Mouse (Mus musculus): Measurements from ENCODE around the gene Slc39a11. TPM values are rescaled to one million over a fixed set of nuclear protein-coding genes. Genes with fewer than 3 reads are reported as not detected.
A peak's percentile ranks its signal among the peaks of the same experiment; 100 is the strongest.

The Slc39a11 gene
- polyA plus RNA-seq, 1 experiment from 2014 or later: 20.1 TPM

GRCm38 (mm10) chr11:113352085-113352815 is 297.6 kb downstream of the Slc39a11 start:
- Histone ChIP-seq H3K36me3 (ENCODE audit: control insufficient read depth, insufficient read depth, low read length) (no peaks in the 10 kb centered on the region), H3K4me2 (replicated peaks; ENCODE audit: low read depth, low read length) (no peak overlapping the region), H3K27ac (ENCODE audit: low read depth, low read length) (0 out of 2 replicates have a peak overlapping the region, but pooled peaks have one; percentile 17), H3K4me1 (replicated peaks; ENCODE audit: control insufficient read depth, insufficient read depth, low read length) (no peaks in the 10 kb centered on the region), H3K27me3 (ENCODE audit: control insufficient read depth, insufficient read depth, low read length) (no peaks in the 10 kb centered on the region), H3K9ac (ENCODE audit: low read depth, low read length) (no peak overlapping the region), H3K9me3 (ENCODE audit: control insufficient read depth, low read length) (peaks cover 5% of the 10 kb centered on the region; the same call in 1 of the 2 replicates), H3K4me3 (ENCODE audit: low read depth, low read length) (no peak overlapping the region)
- ATAC-seq (ENCODE audit: low FRiP score) (0 out of 2 replicates have a peak, but pooled peaks have one; percentile 26), DNase-seq (ENCODE audit: low spot score) (peak; percentile 21)
- WGBS: 43% methylated on average over 12 of the region's 12 CpGs

- Histone ChIP-seq H3K27ac (ENCODE audit: low read depth, low read length) (no peak overlapping the region), H3K36me3 (ENCODE audit: control insufficient read depth, insufficient read depth, low read length) (no peaks in the 10 kb centered on the region), H3K9ac (ENCODE audit: low read depth, low read length) (no peak overlapping the region), H3K9me3 (ENCODE audit: control insufficient read depth, low read length) (peaks cover 5% of the 10 kb centered on the region; the same call in 1 of the 2 replicates), H3K4me2 (replicated peaks; ENCODE audit: low read depth, low read length) (no peak overlapping the region), H3K27me3 (ENCODE audit: control insufficient read depth, insufficient read depth, low read length) (no peaks in the 10 kb centered on the region), H3K4me3 (ENCODE audit: low read depth, low read length) (no peak overlapping the region), H3K4me1 (replicated peaks; ENCODE audit: control insufficient read depth, insufficient read depth, low read length) (no peaks in the 10 kb centered on the region)
- DNase-seq (ENCODE audit: low spot score) (no peak), ATAC-seq (ENCODE audit: low FRiP score) (no peak)
- WGBS: 91% methylated on average over 4 of the region's 4 CpGs
Measured at GRCm38 (mm10) chr11:113350583-113350982, 299.3 kb downstream of the Slc39a11 start.

GRCm38 (mm10) chr11:113346895-113347514 is 302.9 kb downstream of the Slc39a11 start:
- no peak overlapping the region for H3K9ac ChIP-seq (ENCODE audit: low read depth, low read length)
- DNase-seq (ENCODE audit: low spot score) (no peak), ATAC-seq (ENCODE audit: low FRiP score) (no peak)
- H3K4me3 ChIP-seq (ENCODE audit: low read depth, low read length): no peak overlapping the region
- peaks cover 5% of the 10 kb centered on the region; the same call in 1 of the 2 replicates for H3K9me3 ChIP-seq (ENCODE audit: control insufficient read depth, low read length)
- WGBS: 82% methylated on average over 9 of the region's 9 CpGs
- no peaks in the 10 kb centered on the region for H3K36me3 ChIP-seq (ENCODE audit: control insufficient read depth, insufficient read depth, low read length)
- no peaks in the 10 kb centered on the region for H3K27me3 ChIP-seq (ENCODE audit: control insufficient read depth, insufficient read depth, low read length)
- no peak overlapping the region for H3K27ac ChIP-seq (ENCODE audit: low read depth, low read length)
- H3K4me2 ChIP-seq (replicated peaks; ENCODE audit: low read depth, low read length): no peak overlapping the region
- no peaks in the 10 kb centered on the region for H3K4me1 ChIP-seq (replicated peaks; ENCODE audit: control insufficient read depth, insufficient read depth, low read length)

GRCm38 (mm10) chr11:113339770-113340169 is 310.1 kb downstream of the Slc39a11 start:
- Histone ChIP-seq H3K36me3 (ENCODE audit: control insufficient read depth, insufficient read depth, low read length) (no peaks in the 10 kb centered on the region), H3K4me2 (replicated peaks; ENCODE audit: low read depth, low read length) (no peak overlapping the region), H3K9ac (ENCODE audit: low read depth, low read length) (no peak overlapping the region), H3K9me3 (ENCODE audit: control insufficient read depth, low read length) (no peaks in the 10 kb centered on the region), H3K27ac (ENCODE audit: low read depth, low read length) (no peak overlapping the region), H3K4me3 (ENCODE audit: low read depth, low read length) (no peak overlapping the region), H3K4me1 (replicated peaks; ENCODE audit: control insufficient read depth, insufficient read depth, low read length) (no peaks in the 10 kb centered on the region), H3K27me3 (ENCODE audit: control insufficient read depth, insufficient read depth, low read length) (no peaks in the 10 kb centered on the region)
- 81% methylated on average over 8 of the region's 8 CpGs for WGBS
- ATAC-seq (ENCODE audit: low FRiP score) (no peak), DNase-seq (ENCODE audit: low spot score) (no peak)

- H3K36me3 ChIP-seq (ENCODE audit: control insufficient read depth, insufficient read depth, low read length): no peaks in the 10 kb centered on the region
- WGBS: 58% methylated on average over 4 of the region's 5 CpGs
- no peaks in the 10 kb centered on the region for H3K9me3 ChIP-seq (ENCODE audit: control insufficient read depth, low read length)
- H3K9ac ChIP-seq (ENCODE audit: low read depth, low read length): no peak overlapping the region
- H3K4me3 ChIP-seq (ENCODE audit: low read depth, low read length): no peak overlapping the region
- DNase-seq (ENCODE audit: low spot score) (no peak), ATAC-seq (ENCODE audit: low FRiP score) (no peak)
- H3K4me1 ChIP-seq (replicated peaks; ENCODE audit: control insufficient read depth, insufficient read depth, low read length): no peaks in the 10 kb centered on the region
- no peaks in the 10 kb centered on the region for H3K27me3 ChIP-seq (ENCODE audit: control insufficient read depth, insufficient read depth, low read length)
- no peak overlapping the region for H3K4me2 ChIP-seq (replicated peaks; ENCODE audit: low read depth, low read length)
- H3K27ac ChIP-seq (ENCODE audit: low read depth, low read length): no peak overlapping the region
Measured at GRCm38 (mm10) chr11:113338581-113338980, 311.3 kb downstream of the Slc39a11 start.

- Histone ChIP-seq H3K9ac (ENCODE audit: low read depth, low read length) (no peak overlapping the region), H3K36me3 (ENCODE audit: control insufficient read depth, insufficient read depth, low read length) (no peaks in the 10 kb centered on the region), H3K27ac (ENCODE audit: low read depth, low read length) (no peak overlapping the region), H3K27me3 (ENCODE audit: control insufficient read depth, insufficient read depth, low read length) (no peaks in the 10 kb centered on the region), H3K4me2 (replicated peaks; ENCODE audit: low read depth, low read length) (no peak overlapping the region), H3K4me1 (replicated peaks; ENCODE audit: control insufficient read depth, insufficient read depth, low read length) (no peaks in the 10 kb centered on the region), H3K4me3 (ENCODE audit: low read depth, low read length) (no peak overlapping the region), H3K9me3 (ENCODE audit: control insufficient read depth, low read length) (no peaks in the 10 kb centered on the region)
- no peak for DNase-seq (ENCODE audit: low spot score)
- 93% methylated on average over 5 of the region's 5 CpGs for WGBS
- ATAC-seq (ENCODE audit: low FRiP score): no peak
Measured at GRCm38 (mm10) chr11:113335706-113336105, 314.2 kb downstream of the Slc39a11 start.

- ATAC-seq (ENCODE audit: low FRiP score) (no peak), DNase-seq (ENCODE audit: low spot score) (no peak)
- no peaks in the 10 kb centered on the region for H3K27me3 ChIP-seq (ENCODE audit: control insufficient read depth, insufficient read depth, low read length)
- no peaks in the 10 kb centered on the region for H3K36me3 ChIP-seq (ENCODE audit: control insufficient read depth, insufficient read depth, low read length)
- 65% methylated on average over 5 of the region's 5 CpGs for WGBS
- no peak overlapping the region for H3K4me3 ChIP-seq (ENCODE audit: low read depth, low read length)
- H3K4me2 ChIP-seq (replicated peaks; ENCODE audit: low read depth, low read length): no peak overlapping the region
- no peaks in the 10 kb centered on the region for H3K4me1 ChIP-seq (replicated peaks; ENCODE audit: control insufficient read depth, insufficient read depth, low read length)
- H3K9ac ChIP-seq (ENCODE audit: low read depth, low read length): no peak overlapping the region
- no peaks in the 10 kb centered on the region for H3K9me3 ChIP-seq (ENCODE audit: control insufficient read depth, low read length)
- no peak overlapping the region for H3K27ac ChIP-seq (ENCODE audit: low read depth, low read length)
Measured at GRCm38 (mm10) chr11:113334444-113334881, 315.4 kb downstream of the Slc39a11 start.

- DNase-seq (ENCODE audit: low spot score) (no peak), ATAC-seq (ENCODE audit: low FRiP score) (no peak)
- 21% methylated on average over 9 of the region's 9 CpGs for WGBS
- no peak overlapping the region for H3K4me3 ChIP-seq (ENCODE audit: low read depth, low read length)
- H3K27ac ChIP-seq (ENCODE audit: low read depth, low read length): no peak overlapping the region
- H3K4me1 ChIP-seq (replicated peaks; ENCODE audit: control insufficient read depth, insufficient read depth, low read length): no peaks in the 10 kb centered on the region
- H3K4me2 ChIP-seq (replicated peaks; ENCODE audit: low read depth, low read length): no peak overlapping the region
- H3K9ac ChIP-seq (ENCODE audit: low read depth, low read length): no peak overlapping the region
- no peaks in the 10 kb centered on the region for H3K9me3 ChIP-seq (ENCODE audit: control insufficient read depth, low read length)
- H3K36me3 ChIP-seq (ENCODE audit: control insufficient read depth, insufficient read depth, low read length): no peaks in the 10 kb centered on the region
- no peaks in the 10 kb centered on the region for H3K27me3 ChIP-seq (ENCODE audit: control insufficient read depth, insufficient read depth, low read length)
Measured at GRCm38 (mm10) chr11:113333535-113333934, 316.3 kb downstream of the Slc39a11 start.

Measured in hindbrain, embryonic 11.5 days (tissue).